Mouse (Mus musculus): ENCODE measurements around the gene Fam107a.
"Not testable (repeated sequence)": the region's sequence is repeated elsewhere in the genome, so short reads cannot be mapped to it uniquely, and the experiment has no call there.

Gene Fam107a

GRCm38 (mm10) chr14:8316366-8317193, 1.2 kb downstream of the Fam107a start:
- DNase-seq (ENCODE audit: extremely low spot score, low read depth, low spot score) = no peak

DNA sequence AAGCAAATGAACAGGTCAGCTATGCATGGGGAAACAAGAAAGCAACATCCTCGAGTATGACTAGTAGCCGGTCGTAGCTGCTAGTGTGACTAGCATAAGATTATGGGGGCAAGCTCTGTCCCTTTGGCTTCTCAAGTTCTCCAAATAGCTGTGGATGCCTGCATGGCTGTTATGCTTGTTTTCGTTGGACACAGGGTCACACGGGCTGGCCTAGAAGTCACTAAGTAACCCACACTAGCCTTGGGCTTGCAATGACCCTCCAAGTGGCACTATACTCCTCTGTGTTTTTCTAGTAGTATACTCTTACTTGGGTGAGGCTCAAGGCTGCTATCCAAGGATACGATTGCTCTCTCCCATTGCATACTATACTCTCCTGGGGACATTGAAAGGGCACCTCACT, 2.7 kb downstream of the Fam107a start:
- DNase-seq (ENCODE audit: extremely low spot score, low read depth, low spot score) = no peak

GRCm38 (mm10) chr14:8314536-8314935, 3.3 kb downstream of the Fam107a start:
- no peak for DNase-seq (ENCODE audit: extremely low spot score, low read depth, low spot score)

DNA sequence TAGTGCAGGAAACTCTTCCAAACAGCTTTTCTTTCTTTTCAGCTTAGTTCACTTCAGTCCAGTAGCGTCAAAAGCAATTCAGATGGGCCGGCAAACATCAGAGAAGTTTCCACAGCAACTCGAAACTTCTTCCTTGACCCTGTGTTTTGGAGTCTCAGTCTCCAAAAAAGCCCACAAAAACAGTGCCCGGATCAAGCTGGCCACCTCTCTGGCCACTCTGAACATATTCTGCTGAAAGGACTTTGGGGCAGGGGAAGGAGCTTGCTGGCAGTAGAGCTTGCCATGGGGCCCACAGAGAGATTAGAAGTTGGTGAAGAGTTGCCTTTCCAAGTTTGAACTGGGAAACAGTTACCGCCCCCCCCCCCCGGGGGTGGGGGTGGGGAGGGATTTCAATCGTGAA, 3.9 kb downstream of the Fam107a start:
- DNase-seq (ENCODE audit: extremely low spot score, low read depth, low spot score) = no peak

DNA sequence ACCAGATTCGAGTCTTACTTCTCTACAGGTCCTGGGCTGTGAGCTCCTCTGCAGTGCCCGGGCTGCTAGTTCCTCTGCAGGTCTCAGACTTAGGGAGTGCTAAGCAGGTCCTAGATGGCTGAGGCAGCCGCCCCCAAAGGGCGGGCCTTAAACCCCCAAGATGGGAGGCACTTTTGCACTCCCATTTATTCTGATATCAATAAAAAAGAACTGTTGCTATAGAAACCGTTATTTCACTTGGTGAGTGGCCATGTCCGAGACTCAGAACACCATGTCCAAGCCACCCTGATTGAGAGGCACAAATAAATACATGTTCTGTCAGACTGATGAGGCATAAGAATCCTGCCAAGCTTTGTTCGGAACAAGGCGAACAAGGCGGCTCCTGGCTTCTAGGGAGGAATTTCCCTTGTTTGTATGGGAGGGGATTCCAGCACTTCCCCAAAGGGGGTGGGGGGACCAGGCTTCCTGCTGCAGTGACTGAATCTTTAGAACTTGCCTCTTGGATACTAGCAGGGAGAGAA, 8.1 kb downstream of the Fam107a start:
- no peak for DNase-seq (ENCODE audit: extremely low spot score, low read depth, low spot score)

DNA sequence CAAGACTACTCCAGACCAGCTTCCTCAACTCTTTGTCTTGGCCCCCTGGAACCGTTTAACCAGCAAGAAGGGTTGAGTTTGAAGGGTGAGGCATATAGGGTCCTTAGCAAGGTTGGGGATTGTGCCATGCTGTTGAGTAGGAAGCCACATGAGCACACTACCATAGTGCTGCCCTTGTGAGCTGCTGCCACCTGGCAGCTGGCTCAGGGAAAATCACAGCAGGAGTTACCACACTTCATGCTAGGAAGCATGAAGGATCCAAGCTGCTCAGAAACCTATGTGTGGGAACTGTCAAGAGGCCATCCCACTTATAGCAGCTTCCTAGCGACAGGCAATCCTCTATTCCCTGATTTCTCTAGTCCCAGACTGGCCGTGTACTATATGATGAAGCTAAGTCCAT, 9.2 kb downstream of the Fam107a start:
- no peak for DNase-seq (ENCODE audit: extremely low spot score, low read depth, low spot score)

DNA sequence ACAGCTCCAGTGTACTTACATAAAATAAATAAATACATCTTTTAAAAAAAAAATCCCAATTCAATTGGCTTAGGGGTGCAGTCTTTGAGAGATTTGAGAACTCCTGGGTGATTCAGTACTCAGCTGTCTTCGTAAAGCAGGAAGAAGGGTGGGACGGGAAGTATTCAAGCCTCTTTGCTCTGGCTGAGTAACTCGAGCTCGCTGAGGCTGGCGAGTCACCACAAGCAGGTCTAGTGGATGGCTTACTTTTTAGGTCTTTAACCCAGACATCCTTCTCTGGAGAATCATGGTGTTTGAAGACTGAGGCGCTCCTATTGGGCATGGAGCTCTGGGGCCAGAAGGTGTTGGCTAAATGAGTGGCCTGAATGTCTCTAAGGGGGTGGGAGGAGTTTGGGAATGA, 10.9 kb downstream of the Fam107a start:
- DNase-seq (ENCODE audit: extremely low spot score, low read depth, low spot score) = no peak

DNA sequence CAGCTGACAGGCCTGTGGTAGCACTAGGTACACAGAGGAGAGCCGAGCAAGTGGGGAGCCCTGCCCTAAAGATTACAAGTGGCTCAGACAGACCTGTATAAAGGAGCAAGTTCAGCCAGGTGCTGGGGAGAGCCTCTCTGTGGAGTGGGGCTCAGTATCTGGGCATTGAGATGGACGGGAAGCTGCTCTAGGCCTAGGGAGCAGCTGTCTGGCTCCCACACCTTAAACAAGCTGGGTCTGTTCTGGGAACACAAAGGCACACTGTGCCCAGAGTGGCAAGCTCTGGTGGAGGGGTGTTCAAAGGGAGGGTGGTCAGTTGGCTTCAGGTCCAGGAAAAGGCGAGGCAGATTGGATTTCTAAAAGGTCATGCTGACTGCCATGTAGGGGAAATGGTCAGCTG, 12.8 kb downstream of the Fam107a start:
- no peak for DNase-seq (ENCODE audit: extremely low spot score, low read depth, low spot score)

DNA sequence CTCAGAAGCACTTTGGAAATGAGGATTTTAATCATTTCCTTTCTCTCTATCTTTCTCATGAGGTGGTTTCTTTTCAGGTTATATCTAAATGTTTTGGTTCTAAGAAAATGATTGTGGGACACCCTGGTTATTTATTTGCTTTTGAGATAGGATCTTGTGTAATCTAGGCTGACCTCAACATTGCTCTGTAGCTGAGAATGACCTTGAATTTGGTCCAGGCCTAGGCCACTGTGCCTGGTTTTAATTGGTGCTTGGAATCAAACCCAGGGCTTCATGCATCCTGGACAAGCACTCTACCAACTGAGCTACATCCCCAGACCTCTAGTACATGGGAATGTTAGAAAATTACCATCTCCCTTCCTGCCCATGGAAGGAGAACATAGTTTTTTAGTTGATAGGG, 13.7 kb downstream of the Fam107a start:
- no peak for DNase-seq (ENCODE audit: extremely low spot score, low read depth, low spot score)

DNA sequence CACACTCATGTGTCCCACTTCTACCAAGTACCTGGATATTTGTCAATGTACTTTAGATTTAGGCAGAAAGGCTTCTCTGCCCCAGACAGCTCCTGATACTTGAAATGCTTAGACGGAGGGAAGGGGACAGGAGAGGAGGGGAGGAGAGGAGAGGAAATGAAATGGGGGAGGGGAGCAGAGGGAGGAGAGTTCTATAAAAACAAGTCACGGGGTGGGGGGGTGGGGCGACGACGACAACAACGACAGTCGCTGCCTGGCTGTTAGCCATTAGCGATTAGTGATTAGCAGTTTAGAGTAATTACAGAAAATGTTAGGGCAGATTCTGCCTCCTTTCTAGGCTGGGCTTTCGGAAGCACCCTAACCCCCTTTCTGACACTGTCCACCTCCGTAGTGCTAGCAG, 15.1 kb downstream of the Fam107a start:
- no peak for DNase-seq (ENCODE audit: extremely low spot score, low read depth, low spot score)

DNA sequence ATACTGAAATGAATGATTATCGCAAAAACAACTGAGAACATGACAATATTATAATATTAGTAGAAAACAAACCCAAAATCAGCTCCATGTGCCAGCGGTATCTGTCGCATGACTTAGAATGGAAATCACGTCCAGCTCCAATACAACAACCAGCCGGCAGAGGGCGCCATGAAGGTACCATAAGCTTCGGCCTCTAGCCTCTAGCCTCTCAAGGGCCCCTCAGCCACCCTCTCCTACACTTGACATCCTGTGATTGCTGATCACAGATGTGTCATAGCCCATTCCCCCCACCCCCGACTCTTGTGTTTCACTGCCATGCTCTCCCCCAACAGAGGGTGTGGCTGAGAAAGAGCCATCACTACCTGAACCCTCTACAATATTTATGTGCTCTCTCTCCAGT, 17.5 kb downstream of the Fam107a start:
- no peak for DNase-seq (ENCODE audit: extremely low spot score, low read depth, low spot score)

GRCm38 (mm10) chr14:8297889-8298293, 19.9 kb downstream of the Fam107a start:
- DNase-seq (ENCODE audit: extremely low spot score, low read depth, low spot score) = no peak

- DNase-seq (ENCODE audit: extremely low spot score, low read depth, low spot score) = no peak
These were observed 23.6 kb downstream of the Fam107a start for GRCm38 (mm10) chr14:8294257-8294656.

GRCm38 (mm10) chr14:8286595-8286994, 31.2 kb downstream of the Fam107a start:
- DNase-seq (ENCODE audit: extremely low spot score, low read depth, low spot score) = not testable (repeated sequence)

DNA sequence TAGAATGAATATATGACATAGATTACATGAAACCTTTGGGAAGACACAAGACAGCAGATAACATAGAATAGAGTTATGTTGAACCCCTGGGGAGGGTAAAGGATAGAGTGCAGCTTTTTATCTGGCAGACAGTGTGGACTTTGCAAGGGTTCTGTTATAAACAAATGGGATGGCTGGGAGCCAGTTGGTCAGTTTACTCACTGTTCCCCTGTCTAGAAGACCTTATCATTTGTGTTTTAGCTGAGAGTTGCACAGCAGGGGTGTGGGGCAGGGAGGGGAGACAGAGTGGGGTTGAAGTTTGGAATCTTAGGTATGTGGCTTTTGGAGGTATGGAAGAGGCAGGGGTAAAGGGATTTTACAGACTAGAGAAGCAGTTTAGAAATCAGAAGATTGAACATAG, 34.0 kb downstream of the Fam107a start:
- no peak for DNase-seq (ENCODE audit: extremely low spot score, low read depth, low spot score)

GRCm38 (mm10) chr14:8271281-8271680, 46.5 kb downstream of the Fam107a start:
- DNase-seq (ENCODE audit: extremely low spot score, low read depth, low spot score) = not testable (repeated sequence)

GRCm38 (mm10) chr14:8264378-8264777, 53.4 kb downstream of the Fam107a start:
- DNase-seq (ENCODE audit: extremely low spot score, low read depth, low spot score) = no peak

- DNase-seq (ENCODE audit: extremely low spot score, low read depth, low spot score) = no peak
These were observed 55.6 kb downstream of the Fam107a start for GRCm38 (mm10) chr14:8262242-8262641.

- DNase-seq (ENCODE audit: extremely low spot score, low read depth, low spot score) = no peak
These were observed 57.6 kb downstream of the Fam107a start for GRCm38 (mm10) chr14:8260214-8260613.

DNA sequence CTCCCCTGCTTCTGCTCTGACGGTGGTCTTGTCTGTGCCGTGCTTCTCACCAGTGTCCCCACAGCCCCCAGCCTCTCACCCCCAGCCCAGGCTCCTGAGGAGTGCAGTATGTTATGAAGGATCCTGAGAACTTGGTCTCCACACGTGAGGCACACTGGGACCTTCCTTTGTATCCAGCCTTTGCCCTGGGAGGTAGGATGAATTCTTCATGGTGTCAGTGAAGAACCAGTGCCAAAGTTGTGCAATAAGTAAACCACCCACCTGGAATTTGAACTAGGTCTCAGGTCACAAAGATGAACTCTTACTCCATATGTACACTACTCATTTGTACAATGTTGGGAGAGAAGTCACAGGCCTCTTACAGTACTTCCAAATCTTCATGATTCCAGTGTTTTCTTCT, 58.7 kb downstream of the Fam107a start, which contains the start of gene Acox2:
Gene Acox2, minus strand, starts transcription at position 188 of the 400 bp plus-strand sequence.
- no peak for DNase-seq (ENCODE audit: extremely low spot score, low read depth, low spot score)

DNA sequence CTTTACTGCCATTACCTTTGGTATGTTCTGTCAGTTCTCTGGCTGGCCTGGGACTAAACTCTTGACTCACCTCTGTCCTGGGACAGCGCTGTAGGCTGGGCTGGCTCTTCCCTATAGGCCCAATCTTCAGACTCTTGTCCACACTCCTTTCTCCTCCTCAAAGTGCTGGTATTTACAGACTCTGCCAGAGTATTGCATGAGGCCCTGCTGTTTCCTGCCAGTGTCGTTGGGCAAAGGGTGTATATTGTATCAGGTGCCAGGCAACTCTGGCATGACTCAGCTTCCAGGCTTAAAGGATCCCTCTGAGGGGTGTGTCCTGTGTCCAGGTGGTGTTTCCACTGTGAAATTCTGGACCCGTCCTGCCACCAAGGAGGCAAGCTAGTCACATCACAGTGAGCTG, 59.1 kb downstream of the Fam107a start:
- DNase-seq (ENCODE audit: extremely low spot score, low read depth, low spot score) = no peak

GRCm38 (mm10) chr14:8258335-8258627, 59.5 kb downstream of the Fam107a start:
- no peak for DNase-seq (ENCODE audit: extremely low spot score, low read depth, low spot score)

All from hindlimb bud, embryonic 11.5 days (tissue).